Mouse (Mus musculus): Measurements from ENCODE around the gene Ankrd60. TPM values are rescaled to one million over a fixed set of nuclear protein-coding genes. Genes with fewer than 3 reads are reported as not detected.
A peak's percentile ranks its signal among the peaks of the same experiment; 100 is the strongest.

The Ankrd60 gene
- polyA plus RNA-seq, 1 experiment from 2014 or later = not detected

GRCm38 (mm10) chr2:173608020-173608958 is 30.1 kb upstream of the Ankrd60 start:
- WGBS = 70% methylated on average over 9 of the region's 10 CpGs
- Histone ChIP-seq H3K4me2 (ENCODE audit: low read depth, low read length) (no peak overlapping the region), H3K27ac (ENCODE audit: low read depth, low read length) (no peak overlapping the region), H3K36me3 (ENCODE audit: control insufficient read depth, insufficient read depth, low read length) (no peaks in the 10 kb centered on the region), H3K9ac (replicated peaks; ENCODE audit: low read depth, low read length) (no peak overlapping the region), H3K27me3 (ENCODE audit: control insufficient read depth, insufficient read depth, low read length) (no peaks in the 10 kb centered on the region), H3K4me3 (ENCODE audit: low read depth, low read length) (no peak overlapping the region), H3K4me1 (ENCODE audit: control insufficient read depth, insufficient read depth, low read length) (peaks cover 19% of the 10 kb centered on the region), H3K9me3 (ENCODE audit: control insufficient read depth, low read length) (no peaks in the 10 kb centered on the region)
- ATAC-seq (ENCODE audit: low read depth) = no peak

- Histone ChIP-seq H3K27ac (ENCODE audit: low read depth, low read length) (peak overlapping the region; percentile 44; the same call in 1 of the 2 replicates), H3K9ac (replicated peaks; ENCODE audit: low read depth, low read length) (no peak overlapping the region), H3K4me2 (ENCODE audit: low read depth, low read length) (no peak overlapping the region), H3K36me3 (ENCODE audit: control insufficient read depth, insufficient read depth, low read length) (no peaks in the 10 kb centered on the region), H3K4me3 (ENCODE audit: low read depth, low read length) (no peak overlapping the region), H3K9me3 (ENCODE audit: control insufficient read depth, low read length) (no peaks in the 10 kb centered on the region), H3K4me1 (ENCODE audit: control insufficient read depth, insufficient read depth, low read length) (peaks cover 19% of the 10 kb centered on the region), H3K27me3 (ENCODE audit: control insufficient read depth, insufficient read depth, low read length) (no peaks in the 10 kb centered on the region)
- ATAC-seq (ENCODE audit: low read depth) = peak; percentile 61
- 54% methylated on average over 9 of the region's 9 CpGs for WGBS
Observed at GRCm38 (mm10) chr2:173606415-173606804, 28.2 kb upstream of the Ankrd60 start.

GRCm38 (mm10) chr2:173605713-173606414 is 27.7 kb upstream of the Ankrd60 start:
- ATAC-seq (ENCODE audit: low read depth) = peak; percentile 68
- no peak overlapping the region for H3K9ac ChIP-seq (replicated peaks; ENCODE audit: low read depth, low read length)
- H3K4me2 ChIP-seq (ENCODE audit: low read depth, low read length) = no peak overlapping the region
- 26% methylated on average over 12 of the region's 12 CpGs for WGBS
- no peak overlapping the region for H3K4me3 ChIP-seq (ENCODE audit: low read depth, low read length)
- no peaks in the 10 kb centered on the region for H3K27me3 ChIP-seq (ENCODE audit: control insufficient read depth, insufficient read depth, low read length)
- peak overlapping the region; percentile 44; the same call in 1 of the 2 replicates for H3K27ac ChIP-seq (ENCODE audit: low read depth, low read length)
- H3K36me3 ChIP-seq (ENCODE audit: control insufficient read depth, insufficient read depth, low read length) = no peaks in the 10 kb centered on the region
- no peaks in the 10 kb centered on the region for H3K9me3 ChIP-seq (ENCODE audit: control insufficient read depth, low read length)
- H3K4me1 ChIP-seq (ENCODE audit: control insufficient read depth, insufficient read depth, low read length) = peaks cover 15% of the 10 kb centered on the region

- H3K36me3 ChIP-seq (ENCODE audit: control insufficient read depth, insufficient read depth, low read length) = no peaks in the 10 kb centered on the region
Observed at GRCm38 (mm10) chr2:173601861-173602260, 23.7 kb upstream of the Ankrd60 start.

GRCm38 (mm10) chr2:173595374-173595781 is 17.2 kb upstream of the Ankrd60 start:
- no peak overlapping the region for H3K9ac ChIP-seq (replicated peaks; ENCODE audit: low read depth, low read length)
- no peak overlapping the region for H3K27ac ChIP-seq (ENCODE audit: low read depth, low read length)
- no peaks in the 10 kb centered on the region for H3K36me3 ChIP-seq (ENCODE audit: control insufficient read depth, insufficient read depth, low read length)
- no peak for ATAC-seq (ENCODE audit: low read depth)
- H3K4me3 ChIP-seq (ENCODE audit: low read depth, low read length) = no peak overlapping the region
- no peaks in the 10 kb centered on the region for H3K27me3 ChIP-seq (ENCODE audit: control insufficient read depth, insufficient read depth, low read length)
- H3K9me3 ChIP-seq (ENCODE audit: control insufficient read depth, low read length) = no peaks in the 10 kb centered on the region
- 51% methylated on average over 10 of the region's 10 CpGs for WGBS
- H3K4me1 ChIP-seq (ENCODE audit: control insufficient read depth, insufficient read depth, low read length) = peaks cover 8% of the 10 kb centered on the region
- no peak overlapping the region for H3K4me2 ChIP-seq (ENCODE audit: low read depth, low read length)

More at GRCm38 (mm10) chr2:173601861-173602260, 23.7 kb upstream of the Ankrd60 start:
- Histone ChIP-seq H3K9ac (replicated peaks; ENCODE audit: low read depth, low read length) (no peak overlapping the region), H3K4me2 (ENCODE audit: low read depth, low read length) (no peak overlapping the region), H3K9me3 (ENCODE audit: control insufficient read depth, low read length) (no peaks in the 10 kb centered on the region), H3K27me3 (ENCODE audit: control insufficient read depth, insufficient read depth, low read length) (no peaks in the 10 kb centered on the region), H3K4me1 (ENCODE audit: control insufficient read depth, insufficient read depth, low read length) (peaks cover 12% of the 10 kb centered on the region), H3K27ac (ENCODE audit: low read depth, low read length) (no peak overlapping the region), H3K4me3 (ENCODE audit: low read depth, low read length) (no peak overlapping the region)
- ATAC-seq (ENCODE audit: low read depth) = no peak
- WGBS = 82% methylated on average over 1 of the region's 1 CpGs

- Histone ChIP-seq H3K4me1 (ENCODE audit: control insufficient read depth, insufficient read depth, low read length) (peaks cover 8% of the 10 kb centered on the region), H3K9ac (replicated peaks; ENCODE audit: low read depth, low read length) (no peak overlapping the region), H3K4me2 (ENCODE audit: low read depth, low read length) (no peak overlapping the region), H3K27ac (ENCODE audit: low read depth, low read length) (no peak overlapping the region), H3K27me3 (ENCODE audit: control insufficient read depth, insufficient read depth, low read length) (no peaks in the 10 kb centered on the region), H3K4me3 (ENCODE audit: low read depth, low read length) (no peak overlapping the region), H3K36me3 (ENCODE audit: control insufficient read depth, insufficient read depth, low read length) (no peaks in the 10 kb centered on the region), H3K9me3 (ENCODE audit: control insufficient read depth, low read length) (no peaks in the 10 kb centered on the region)
- no peak for ATAC-seq (ENCODE audit: low read depth)
- WGBS = 81% methylated on average over 11 of the region's 11 CpGs
Observed at GRCm38 (mm10) chr2:173594313-173595063, 16.3 kb upstream of the Ankrd60 start.

GRCm38 (mm10) chr2:173593841-173594240 is 15.7 kb upstream of the Ankrd60 start:
- 61% methylated on average over 4 of the region's 4 CpGs for WGBS
- no peak overlapping the region for H3K27ac ChIP-seq (ENCODE audit: low read depth, low read length)
- H3K4me2 ChIP-seq (ENCODE audit: low read depth, low read length) = no peak overlapping the region
- no peaks in the 10 kb centered on the region for H3K9me3 ChIP-seq (ENCODE audit: control insufficient read depth, low read length)
- no peaks in the 10 kb centered on the region for H3K36me3 ChIP-seq (ENCODE audit: control insufficient read depth, insufficient read depth, low read length)
- H3K4me3 ChIP-seq (ENCODE audit: low read depth, low read length) = no peak overlapping the region
- no peak overlapping the region for H3K9ac ChIP-seq (replicated peaks; ENCODE audit: low read depth, low read length)
- no peaks in the 10 kb centered on the region for H3K27me3 ChIP-seq (ENCODE audit: control insufficient read depth, insufficient read depth, low read length)
- ATAC-seq (ENCODE audit: low read depth) = no peak
- H3K4me1 ChIP-seq (ENCODE audit: control insufficient read depth, insufficient read depth, low read length) = peaks cover 8% of the 10 kb centered on the region

- Histone ChIP-seq H3K4me1 (ENCODE audit: control insufficient read depth, insufficient read depth, low read length) (peaks cover 8% of the 10 kb centered on the region), H3K4me3 (ENCODE audit: low read depth, low read length) (no peak overlapping the region), H3K9ac (replicated peaks; ENCODE audit: low read depth, low read length) (no peak overlapping the region), H3K27ac (ENCODE audit: low read depth, low read length) (no peak overlapping the region), H3K9me3 (ENCODE audit: control insufficient read depth, low read length) (no peaks in the 10 kb centered on the region), H3K36me3 (ENCODE audit: control insufficient read depth, insufficient read depth, low read length) (no peaks in the 10 kb centered on the region), H3K4me2 (ENCODE audit: low read depth, low read length) (no peak overlapping the region), H3K27me3 (ENCODE audit: control insufficient read depth, insufficient read depth, low read length) (no peaks in the 10 kb centered on the region)
- 47% methylated on average over 9 of the region's 9 CpGs for WGBS
- peak; percentile 42; the same call in 1 of the 2 replicates for ATAC-seq (ENCODE audit: low read depth)
Observed at GRCm38 (mm10) chr2:173592781-173593180, 14.6 kb upstream of the Ankrd60 start.

All from neural tube, embryonic 14.5 days (tissue).